Mouse (Mus musculus): ENCODE measurements at regions not wholly inside any gene's neighbourhood (a gene's known extent, or its start where the extent isn't known, plus 50 kb on each side); places are given as distances from the start of the nearest gene placed in this dataset.

- no peak for DNase-seq
These were observed 176.9 kb upstream of the Spaca1 start for GRCm38 (mm10) chr4:34226886-34227285.

GRCm38 (mm10) chr4:34227611-34228010 is 177.6 kb upstream of the Spaca1 start:
- DNase-seq, result no peak

- peak; percentile 73 for DNase-seq
These were observed 181.3 kb upstream of the Spaca1 start for GRCm38 (mm10) chr4:34231270-34231669.

GRCm38 (mm10) chr4:34234204-34234603 is 184.2 kb upstream of the Spaca1 start:
- no peak for DNase-seq

- DNase-seq, result no peak
These were observed 184.7 kb upstream of the Spaca1 start for GRCm38 (mm10) chr4:34234645-34235044.

- DNase-seq, result no peak
These were observed 187.8 kb upstream of the Spaca1 start for GRCm38 (mm10) chr4:34237791-34238190.

GRCm38 (mm10) chr4:34239624-34240023 is 189.6 kb upstream of the Spaca1 start:
- no peak for DNase-seq

GRCm38 (mm10) chr4:34241060-34241571 is 191.1 kb upstream of the Spaca1 start:
- no peak for DNase-seq

- DNase-seq, result no peak
These were observed 191.7 kb upstream of the Spaca1 start for GRCm38 (mm10) chr4:34241673-34242072.

- DNase-seq, result no peak
These were observed 209.5 kb upstream of the Spaca1 start for GRCm38 (mm10) chr4:34259444-34259843.

- no peak for DNase-seq
These were observed 210.5 kb upstream of the Spaca1 start for GRCm38 (mm10) chr4:34260468-34260867.

GRCm38 (mm10) chr4:34261809-34262208 is 211.8 kb upstream of the Spaca1 start:
- no peak for DNase-seq

- DNase-seq, result no peak
These were observed 214.4 kb upstream of the Spaca1 start for GRCm38 (mm10) chr4:34264431-34264830.

GRCm38 (mm10) chr4:34274316-34274715 is 224.3 kb upstream of the Spaca1 start:
- DNase-seq, result no peak

- DNase-seq, result no peak
These were observed 225.4 kb upstream of the Spaca1 start for GRCm38 (mm10) chr4:34275372-34275771.

GRCm38 (mm10) chr4:34302504-34303108 is 248.1 kb upstream of the Akirin2 start:
- no peak for DNase-seq

- DNase-seq, result no peak
These were observed 241.7 kb upstream of the Akirin2 start for GRCm38 (mm10) chr4:34308921-34309563.

- DNase-seq, result no peak
These were observed 240.6 kb upstream of the Akirin2 start for GRCm38 (mm10) chr4:34310061-34310642.

GRCm38 (mm10) chr4:34315848-34316247 is 234.9 kb upstream of the Akirin2 start:
- no peak for DNase-seq

GRCm38 (mm10) chr4:34322841-34323240 is 227.9 kb upstream of the Akirin2 start:
- DNase-seq, result no peak

GRCm38 (mm10) chr4:34328151-34328785 is 222.5 kb upstream of the Akirin2 start:
- no peak for DNase-seq

- DNase-seq, result no peak
These were observed 213.6 kb upstream of the Akirin2 start for GRCm38 (mm10) chr4:34336971-34337797.

GRCm38 (mm10) chr4:34337852-34338251 is 212.9 kb upstream of the Akirin2 start:
- DNase-seq, result no peak
